Mouse (Mus musculus) MEL (cell line): ENCODE data around the gene Fermt2. TPM values are rescaled to one million over a fixed set of nuclear protein-coding genes. Genes with fewer than 3 reads are reported as not detected.

Experiments used
- DNase-seq: peaks from one replicate; pipeline ENCODE4 v3.0.0; 2011; ENCODE audit warnings: low read depth, low spot score
- H3K27ac ChIP-seq: 2 replicates; pipeline ENCODE4 v1.5.1; 2012; ENCODE audit warnings: low read depth, mild to moderate bottlenecking, control low read depth, low read length, moderate library complexity; ENCODE audit not compliant: control insufficient read depth
- H3K27me3 ChIP-seq, 2 experiments: fragments of 150-350 bp in 1 of 2; sonication (generic) in 1 of 2; 2 replicates each; pipeline ENCODE4 v1.6.1; 2012; ENCODE audit warnings: low read length in 2 of 2, mild to moderate bottlenecking in 2 of 2, improper control_type of control experiment in 1 of 2, moderate library complexity in 1 of 2; ENCODE audit not compliant: insufficient read depth in 2 of 2, control insufficient read depth in 1 of 2
- H3K36me3 ChIP-seq, 2 experiments: 2 replicates each; pipeline ENCODE4 v1.6.1; 2012 to 2014; ENCODE audit warnings: low read length in 2 of 2, improper control_type of control experiment in 1 of 2, inconsistent platforms in 1 of 2, mild to moderate bottlenecking in 1 of 2; ENCODE audit not compliant: insufficient read depth in 2 of 2, control insufficient read depth in 1 of 2
- H3K4me1 ChIP-seq, 2 experiments: fragments of 150-350 bp in 1 of 2; sonication (generic) in 1 of 2; 2 replicates each; pipeline ENCODE4 v1.6.1; 2012; ENCODE audit warnings: low read length in 2 of 2, improper control_type of control experiment in 1 of 2, mild to moderate bottlenecking in 1 of 2; ENCODE audit not compliant: insufficient read depth in 2 of 2, control insufficient read depth in 1 of 2
- H3K4me3 ChIP-seq, 2 experiments: fragments of 150-350 bp in 1 of 2; sonication (generic) in 1 of 2; 2 replicates each; pipeline ENCODE4 v1.5.1; 2012; ENCODE audit warnings: low read depth in 2 of 2, low read length in 2 of 2, mild to moderate bottlenecking in 2 of 2, moderate library complexity in 2 of 2, control low read depth in 1 of 2, improper control_type of control experiment in 1 of 2; ENCODE audit not compliant: control insufficient read depth in 1 of 2, insufficient read depth in 1 of 2
- H3K79me2 ChIP-seq: 2 replicates; pipeline ENCODE4 v1.6.1; 2012; ENCODE audit warnings: mild to moderate bottlenecking, low read length, moderate library complexity; ENCODE audit not compliant: control insufficient read depth, poor library complexity, insufficient read depth
- H3K9ac ChIP-seq: 2 replicates; pipeline ENCODE4 v1.6.1; 2012; ENCODE audit warnings: low read depth, mild to moderate bottlenecking, control low read depth, low read length, moderate library complexity; ENCODE audit not compliant: control insufficient read depth, poor library complexity, severe bottlenecking
- H3K9me3 ChIP-seq: fragments of 150-350 bp; sonication (generic); replicated peaks from 2 replicates; pipeline ENCODE4 v1.6.1; 2012; ENCODE audit warnings: mild to moderate bottlenecking, low read length, improper control_type of control experiment, moderate library complexity; ENCODE audit not compliant: insufficient read depth
- CHD1 ChIP-seq: IDR thresholded peaks from 2 replicates; pipeline ENCODE4 v1.6.1; 2012; ENCODE audit warnings: low read depth, mild to moderate bottlenecking, inconsistent platforms, low read length, improper control_type of control experiment
- CHD2 ChIP-seq: IDR thresholded peaks from 2 replicates; pipeline ENCODE4 v1.6.1; 2011; ENCODE audit warnings: low read length, improper control_type of control experiment
- CTCF ChIP-seq, 3 experiments: IDR thresholded peaks in 2 of 3; conservative IDR thresholded peaks in 1 of 3; 2 replicates each; pipeline ENCODE4 v1.5.1; 2011 to 2012; ENCODE audit warnings: low read length in 3 of 3, low read depth in 2 of 3, mild to moderate bottlenecking in 2 of 3, improper control_type of control experiment in 1 of 3, inconsistent platforms in 1 of 3, mixed read lengths in 1 of 3, moderate library complexity in 1 of 3; ENCODE audit not compliant: control insufficient read depth in 1 of 3, insufficient read depth in 1 of 3, poor library complexity in 1 of 3, severe bottlenecking in 1 of 3
- E2F4 ChIP-seq: IDR thresholded peaks from 2 replicates; pipeline ENCODE4 v1.6.1; 2011; ENCODE audit warnings: low read depth, low read length, improper control_type of control experiment, borderline replicate concordance
- EP300 ChIP-seq, 2 experiments: IDR thresholded peaks; 2 replicates each; pipeline ENCODE4 v1.6.1; 2011; ENCODE audit warnings: improper control_type of control experiment in 2 of 2, low read length in 2 of 2, low read depth in 1 of 2, mild to moderate bottlenecking in 1 of 2
- HCFC1 ChIP-seq: IDR thresholded peaks from 2 replicates; pipeline ENCODE4 v1.6.1; 2012; ENCODE audit warnings: low read depth, mild to moderate bottlenecking, inconsistent platforms, low read length, improper control_type of control experiment, moderate library complexity
- KAT2A ChIP-seq: conservative IDR thresholded peaks from 2 replicates; pipeline ENCODE4 v1.6.1; 2012; ENCODE audit warnings: low read depth, low read length, improper control_type of control experiment, inconsistent platforms
- MAFK ChIP-seq: IDR thresholded peaks from 2 replicates; pipeline ENCODE4 v1.6.1; 2011; ENCODE audit warnings: low read depth, mild to moderate bottlenecking, low read length, improper control_type of control experiment, borderline replicate concordance
- MAX ChIP-seq: IDR thresholded peaks from 2 replicates; pipeline ENCODE4 v1.6.1; 2011; ENCODE audit warnings: low read length, improper control_type of control experiment
- MAZ ChIP-seq: IDR thresholded peaks from 2 replicates; pipeline ENCODE4 v1.6.1; 2012; ENCODE audit warnings: low read depth, mild to moderate bottlenecking, inconsistent platforms, low read length, improper control_type of control experiment
- MYB ChIP-seq: IDR thresholded peaks from 2 replicates; pipeline ENCODE4 v1.6.1; 2011; ENCODE audit warnings: mild to moderate bottlenecking, low read depth, low read length, improper control_type of control experiment
- MYC ChIP-seq: IDR thresholded peaks from 2 replicates; pipeline ENCODE4 v1.6.1; 2011; ENCODE audit warnings: low read depth, mild to moderate bottlenecking, low read length, improper control_type of control experiment, moderate library complexity
- NELFE ChIP-seq: IDR thresholded peaks from 2 replicates; pipeline ENCODE4 v1.6.1; 2011; ENCODE audit warnings: low read depth, low read length, improper control_type of control experiment
- RAD21 ChIP-seq: IDR thresholded peaks from 2 replicates; pipeline ENCODE4 v1.6.1; 2011; ENCODE audit warnings: mild to moderate bottlenecking, low read depth, low read length, improper control_type of control experiment
- TBP ChIP-seq: IDR thresholded peaks from 2 replicates; pipeline ENCODE4 v1.8.0; 2011; ENCODE audit warnings: low read depth, low read length, improper control_type of control experiment
- USF1 ChIP-seq: IDR thresholded peaks from 2 replicates; pipeline ENCODE4 v1.6.1; 2014; ENCODE audit warnings: low read depth, mild to moderate bottlenecking, inconsistent platforms, low read length, improper control_type of control experiment, moderate library complexity
- USF2 ChIP-seq, 2 experiments: IDR thresholded peaks; 2 replicates each; pipeline ENCODE4 v1.6.1; 2011 to 2012; ENCODE audit warnings: improper control_type of control experiment in 2 of 2, low read length in 2 of 2, borderline replicate concordance in 1 of 2, inconsistent platforms in 1 of 2, low read depth in 1 of 2, mild to moderate bottlenecking in 1 of 2; ENCODE audit not compliant: insufficient read depth in 1 of 2
- ZNF384 ChIP-seq: IDR thresholded peaks from 2 replicates; pipeline ENCODE4 v1.6.1; 2012; ENCODE audit warnings: low read depth, mild to moderate bottlenecking, inconsistent platforms, low read length, improper control_type of control experiment
- polyA plus RNA-seq, 2 experiments: library from polyadenylated mRNA; stranded (reverse) in 1 of 2; unstranded in 1 of 2; fragments of >175 nt in 1 of 2; fragments of >200 nt in 1 of 2; gene quantifications; 2 replicates each; pipeline versions ENCODE4 v1.2.1 to v1.2.4; 2012; ENCODE audit warnings: low replicate concordance in 2 of 2, low read depth in 1 of 2; ENCODE audit not compliant: insufficient read length in 2 of 2, insufficient read depth in 1 of 2, missing spikeins in 1 of 2
- total RNA-seq: library from RNA; depleted of rRNA; stranded (reverse); fragments of 300-350 nt; gene quantifications from 2 replicates; pipeline ENCODE4 v1.2.3, GENCODE M21; 2012

Gene Fermt2
- total and polyA plus RNA-seq, 3 experiments: not detected

DNA sequence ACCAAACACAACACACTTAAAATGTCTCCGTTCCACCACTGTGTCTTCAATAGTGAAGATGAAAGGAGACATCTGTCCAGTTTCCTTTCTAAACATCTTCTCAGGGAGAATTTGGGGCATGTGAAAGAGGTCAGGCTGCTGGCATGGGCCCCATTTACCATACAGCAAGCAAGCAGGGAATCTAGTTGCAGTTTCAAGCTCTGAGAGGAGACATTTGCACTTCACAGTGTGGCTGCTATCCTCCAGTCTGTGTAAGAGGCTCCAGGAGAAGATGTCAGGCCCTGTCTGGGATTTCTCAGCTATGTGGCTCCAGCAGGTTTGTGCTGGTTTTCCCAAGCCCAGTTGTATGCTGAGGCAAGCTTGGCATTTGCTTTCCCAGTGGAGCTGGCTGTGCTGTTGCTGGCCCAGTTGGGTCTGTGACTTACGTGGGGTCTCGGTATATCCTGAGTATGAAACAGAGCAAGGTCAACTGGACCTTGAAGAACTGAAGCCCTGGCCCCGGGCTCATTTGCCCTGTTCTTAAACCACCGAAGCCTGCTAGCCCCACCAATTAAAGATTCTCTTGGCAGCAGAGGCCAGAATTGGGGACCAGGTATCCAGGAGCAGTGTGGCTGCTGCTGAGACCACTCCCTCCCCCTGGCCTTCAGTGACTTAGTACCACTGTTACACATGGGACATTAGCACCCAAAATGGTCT, 76.2 kb downstream of the Fermt2 start:
- Histone ChIP-seq H3K9ac (no peak overlapping the region), H3K9me3 (no peaks in the 10 kb centered on the region), H3K79me2 (no peaks in the 10 kb centered on the region)
- TF ChIP-seq ZNF384 (no peak), MAFK (no peak), USF2 (IDR thresholded peaks at IDR 0.05; ENCODE audit: borderline replicate concordance in 1 of 2, insufficient read depth in 1 of 2, low read depth in 1 of 2, low read length in 2 of 2) (no peak), RAD21 (no peak), E2F4 (no peak), USF1 (no peak), MYC (no peak), HCFC1 (no peak), CHD1 (no peak), KAT2A (no peak), CTCF (IDR thresholded peaks at IDR 0.05 in 2 of 3, conservative IDR thresholded peaks at IDR 0.05 in 1 of 3; ENCODE audit: control insufficient read depth in 1 of 3, insufficient read depth in 1 of 3, low read depth in 2 of 3, low read length in 3 of 3, poor library complexity in 1 of 3, severe bottlenecking in 1 of 3) (no peak), CHD2 (no peak), TBP (no peak), MAZ (no peak)
- TF ChIP-seq, all 39 proteins: peak for 0
- Histone ChIP-seq H3K36me3 (peaks cover 0 to 11% of the 10 kb centered on the region in 2 experiments; a peak in 2 of 4 replicates), H3K4me1 (peaks cover 0 to 15% of the 10 kb centered on the region in 2 experiments; a peak in 3 of 4 replicates), H3K27me3 (no peaks in the 10 kb centered on the region; a peak in 1 of 4 replicates), H3K27ac (0 out of 2 replicates have a peak overlapping the region, but pooled peaks have one; percentile 28), H3K4me3 (no peak overlapping the region)
- DNase-seq: no peak

DNA sequence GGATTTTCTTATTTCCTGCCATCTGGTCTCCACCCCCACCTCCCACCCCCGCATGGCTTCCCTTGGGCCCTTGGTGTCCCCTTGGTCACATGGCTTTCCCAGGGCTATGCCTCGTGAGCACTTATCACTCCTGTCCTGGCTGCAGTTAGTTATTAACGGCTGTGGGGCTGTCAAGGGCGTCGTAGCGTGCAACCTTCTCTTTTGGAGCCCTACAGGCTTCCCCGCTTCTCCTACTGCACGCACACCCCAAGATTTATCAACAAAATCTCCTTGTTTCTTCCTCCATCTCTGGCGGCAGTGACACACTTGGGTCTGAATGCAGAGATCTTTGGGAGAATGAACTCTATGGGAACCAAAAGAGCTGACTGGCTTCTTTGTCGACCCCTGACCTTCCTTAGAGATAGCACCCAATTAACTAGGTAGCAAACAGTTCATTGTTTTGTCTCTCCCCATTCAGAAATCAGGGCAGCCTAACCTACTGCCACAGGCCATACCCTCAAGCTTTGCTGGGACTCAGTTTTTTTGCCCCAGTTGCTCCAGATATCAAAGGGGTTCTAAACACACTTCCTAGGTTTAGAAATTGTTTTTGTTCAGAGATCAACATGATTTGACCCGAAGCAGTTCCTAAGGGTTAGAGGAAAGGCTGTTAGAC, 76.9 kb downstream of the Fermt2 start:
- Histone ChIP-seq H3K79me2 (no peaks in the 10 kb centered on the region), H3K27ac (peak overlapping the region; percentile 28; the same call in 1 of the 2 replicates), H3K9me3 (no peaks in the 10 kb centered on the region), H3K4me1 (peaks cover 0 to 15% of the 10 kb centered on the region in 2 experiments; a peak in 3 of 4 replicates), H3K9ac (no peak overlapping the region), H3K27me3 (no peaks in the 10 kb centered on the region; a peak in 1 of 4 replicates), H3K36me3 (peaks cover 0 to 11% of the 10 kb centered on the region in 2 experiments; a peak in 2 of 4 replicates), H3K4me3 (no peak overlapping the region)
- DNase-seq: peak; percentile 33
- TF ChIP-seq NELFE (no peak), EP300 (IDR thresholded peaks at IDR 0.05; ENCODE audit: low read depth in 1 of 2, low read length in 2 of 2) (peak in 1 of 2 experiments; percentile 64; a peak in 2 of 4 replicates), MYB (peak; percentile 25; the same call in 1 of the 2 replicates), MAX (peak; percentile 38; the same call in 1 of the 2 replicates), USF1 (peak; percentile 63)
